Mouse (Mus musculus) telencephalon, adult 2 months (tissue): ENCODE results near the gene Fgf16.

Source experiments
- DNase-seq: peaks from one replicate; pipeline ENCODE4 v3.0.0-alpha.2; 2011; ENCODE audit warnings: low read depth, low spot score

Gene Fgf16

GRCm38 (mm10) chrX:105764162-105765004, at the start of gene Fgf16:
Gene Fgf16, plus strand, starts transcription at chrX:105764279.
- no peak for DNase-seq

- DNase-seq, result no peak
Measured at GRCm38 (mm10) chrX:105714740-105715139, 49.3 kb upstream of the Fgf16 start.

GRCm38 (mm10) chrX:105715789-105716321, 48.2 kb upstream of the Fgf16 start:
- DNase-seq, result no peak

GRCm38 (mm10) chrX:105718388-105718787, 45.7 kb upstream of the Fgf16 start:
- DNase-seq, result no peak

- peak; percentile 6 for DNase-seq
Measured at GRCm38 (mm10) chrX:105718943-105719342, 45.1 kb upstream of the Fgf16 start.

GRCm38 (mm10) chrX:105724174-105724573, 39.9 kb upstream of the Fgf16 start:
- DNase-seq, result no peak

GRCm38 (mm10) chrX:105762847-105763527, 1.1 kb upstream of the Fgf16 start:
- DNase-seq, result no peak

GRCm38 (mm10) chrX:105763612-105764011, 467 bp upstream of the Fgf16 start:
- no peak for DNase-seq

GRCm38 (mm10) chrX:105765005-105765706, 1.1 kb downstream of the Fgf16 start:
- DNase-seq, result no peak

GRCm38 (mm10) chrX:105766013-105766412, 1.9 kb downstream of the Fgf16 start:
- no peak for DNase-seq

GRCm38 (mm10) chrX:105767177-105767764, 3.2 kb downstream of the Fgf16 start:
- DNase-seq, result no peak

GRCm38 (mm10) chrX:105767932-105768331, 3.9 kb downstream of the Fgf16 start:
- no peak for DNase-seq

- DNase-seq, result no peak
Measured at GRCm38 (mm10) chrX:105773281-105773680, 9.2 kb downstream of the Fgf16 start.

GRCm38 (mm10) chrX:105794806-105795403, 30.8 kb downstream of the Fgf16 start:
- DNase-seq, result no peak

- no peak for DNase-seq
Measured at GRCm38 (mm10) chrX:105824462-105824861, 60.4 kb downstream of the Fgf16 start.
